Mouse (Mus musculus) G1E (cell line): ENCODE results near the gene Lmln. TPM values are rescaled to one million over a fixed set of nuclear protein-coding genes. Genes with fewer than 3 reads are reported as not detected.

Experiments used
- ATAC-seq: 2 replicates; pipeline ENCODE4 v1.8.0; 2016; ENCODE audit warnings: mild to moderate bottlenecking; ENCODE audit not compliant: insufficient number of reproducible peaks, poor library complexity, low FRiP score, severe bottlenecking; ENCODE audit errors: extremely low read depth
- DNase-seq: peaks from one replicate; pipeline ENCODE4 v3.0.0; 2012; ENCODE audit warnings: low spot score
- H3K27me3 ChIP-seq: 2 replicates; pipeline ENCODE4 v1.6.1; 2012; ENCODE audit warnings: mild to moderate bottlenecking, low read length, inconsistent platforms; ENCODE audit not compliant: insufficient read depth
- H3K36me3 ChIP-seq: replicated peaks from 2 replicates; pipeline ENCODE3; 2012; ENCODE audit warnings: mild to moderate bottlenecking, inconsistent platforms
- H3K4me1 ChIP-seq: 2 replicates; pipeline ENCODE4 v1.6.1; 2012; ENCODE audit warnings: low read depth, low read length, inconsistent platforms, mixed read lengths; ENCODE audit not compliant: insufficient read depth
- H3K4me3 ChIP-seq: 2 replicates; pipeline ENCODE4 v1.5.1; 2012; ENCODE audit warnings: low read depth, mild to moderate bottlenecking, inconsistent platforms, low read length, moderate library complexity, mixed read lengths
- H3K9me3 ChIP-seq: replicated peaks from 2 replicates; pipeline ENCODE4 v1.6.1; 2012; ENCODE audit warnings: inconsistent platforms
- CTCF ChIP-seq: IDR thresholded peaks from 2 replicates; pipeline ENCODE4 v1.5.1; 2012; ENCODE audit warnings: low read depth, low read length, inconsistent platforms, mixed read lengths
- GATA1 ChIP-seq: IDR thresholded peaks from 2 replicates; pipeline ENCODE4 v1.6.1; 2012; ENCODE audit warnings: borderline replicate concordance, low read length, inconsistent platforms, mixed read lengths
- GATA2 ChIP-seq: IDR thresholded peaks from 2 replicates; pipeline ENCODE4 v1.6.1; 2012; ENCODE audit warnings: low read depth, low read length, inconsistent platforms, borderline replicate concordance
- POLR2AphosphoS5 ChIP-seq: IDR thresholded peaks from 2 replicates; pipeline ENCODE4 v1.6.1; 2012; ENCODE audit warnings: low read depth, low read length, inconsistent platforms; ENCODE audit not compliant: insufficient replicate concordance
- TAL1 ChIP-seq: conservative IDR thresholded peaks from 2 replicates; pipeline ENCODE4 v1.6.1; 2012; ENCODE audit warnings: low read depth, low read length, inconsistent platforms, mixed read lengths
- polyA plus RNA-seq: library from polyadenylated mRNA; stranded (reverse); fragments of >175 nt; gene quantifications from 2 replicates; pipeline ENCODE4 v1.2.3, GENCODE M21; 2012
- total RNA-seq, 2 experiments: library from RNA; stranded (forward) in 1 of 2; stranded (reverse) in 1 of 2; fragments of 200-1000 nt in 1 of 2; fragments of >200 nt in 1 of 2; fragmentation: Nextera tagmentation in 1 of 2; gene quantifications; 2 replicates each; pipeline ENCODE4 v1.2.3; 2014 to 2017

Gene Lmln
- total and polyA plus RNA-seq, 3 experiments: 0.57 to 3.2 (median 1.8) TPM

DNA sequence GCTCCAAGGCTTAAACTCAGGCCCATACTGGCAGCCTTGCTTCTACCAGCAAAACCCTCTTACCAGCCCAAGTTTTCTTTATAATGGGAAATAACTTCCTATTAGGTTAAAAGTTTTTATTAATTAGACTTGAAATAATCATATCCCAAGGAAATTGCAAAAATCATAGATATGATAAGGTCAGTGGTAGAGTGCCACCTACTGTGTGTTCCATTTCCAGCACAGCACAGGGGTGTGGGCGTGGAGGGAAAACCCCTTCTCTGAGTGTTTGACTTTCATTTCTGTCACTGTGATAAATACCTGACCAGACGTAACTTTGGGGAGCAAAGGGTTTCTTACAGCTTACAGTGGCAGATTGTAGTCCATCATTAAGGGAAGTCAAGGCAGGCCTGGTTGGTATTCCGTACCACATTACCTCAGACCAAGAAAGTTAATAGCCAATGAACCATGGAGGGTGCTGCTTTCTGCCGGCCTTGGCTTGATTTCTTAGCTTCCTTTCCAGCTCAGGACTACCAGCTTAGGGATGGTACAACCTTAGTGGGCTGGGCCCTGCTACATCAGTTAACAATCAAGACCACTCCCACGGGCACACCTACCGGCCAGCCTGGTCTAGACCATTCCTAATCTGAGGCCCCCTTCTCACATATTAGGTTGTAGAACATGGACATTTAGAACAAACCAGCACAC lies 10.7 kb downstream of the Lmln start:
- Histone ChIP-seq H3K9me3 (no peaks in the 10 kb centered on the region), H3K36me3 (peaks cover 55% of the 10 kb centered on the region), H3K27me3 (no peaks in the 10 kb centered on the region), H3K4me1 (no peaks in the 10 kb centered on the region; the same call in 1 of the 2 replicates), H3K4me3 (no peak overlapping the region)
- no peak for ATAC-seq
- no peak for DNase-seq
- TF ChIP-seq TAL1 (no peak), POLR2AphosphoS5 (no peak), CTCF (no peak), GATA1 (no peak), GATA2 (no peak)

DNA sequence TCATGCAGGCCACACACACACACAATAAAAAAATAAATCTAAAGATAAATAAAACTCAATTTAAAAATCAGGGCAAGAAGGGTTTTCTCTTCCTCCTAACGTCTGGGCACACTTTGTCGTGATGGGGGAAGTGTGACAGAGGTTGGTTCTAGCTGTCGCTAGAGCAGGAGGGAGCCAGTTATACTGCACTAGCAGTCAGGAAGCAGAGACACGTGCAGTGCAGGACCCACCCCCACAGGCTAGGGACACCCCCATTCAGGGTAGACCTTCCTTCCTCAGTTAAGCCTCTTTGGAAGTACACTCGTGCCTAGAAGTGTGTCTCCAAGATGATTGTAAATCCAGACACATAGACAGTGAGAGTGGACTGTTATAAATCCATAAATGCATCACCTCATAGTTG lies 12.6 kb downstream of the Lmln start:
- no peaks in the 10 kb centered on the region for H3K27me3 ChIP-seq
- H3K9me3 ChIP-seq: no peaks in the 10 kb centered on the region
- TF ChIP-seq GATA1: no peak
- TF ChIP-seq POLR2AphosphoS5: no peak
- TF ChIP-seq GATA2: no peak
- TF ChIP-seq TAL1: no peak
- no peak for TF ChIP-seq CTCF
- ATAC-seq: no peak
- H3K4me3 ChIP-seq: no peak overlapping the region
- H3K36me3 ChIP-seq: peaks cover 51% of the 10 kb centered on the region
- DNase-seq: no peak
- no peaks in the 10 kb centered on the region; the same call in 1 of the 2 replicates for H3K4me1 ChIP-seq

- Histone ChIP-seq H3K4me1 (no peaks in the 10 kb centered on the region), H3K36me3 (peaks cover 48% of the 10 kb centered on the region), H3K4me3 (no peak overlapping the region), H3K27me3 (no peaks in the 10 kb centered on the region), H3K9me3 (no peaks in the 10 kb centered on the region)
- TF ChIP-seq GATA1 (no peak), CTCF (no peak)
- DNase-seq: no peak
- no peak for ATAC-seq
Measured at GRCm38 (mm10) chr16:33076078-33076477, 13.8 kb downstream of the Lmln start.

DNA sequence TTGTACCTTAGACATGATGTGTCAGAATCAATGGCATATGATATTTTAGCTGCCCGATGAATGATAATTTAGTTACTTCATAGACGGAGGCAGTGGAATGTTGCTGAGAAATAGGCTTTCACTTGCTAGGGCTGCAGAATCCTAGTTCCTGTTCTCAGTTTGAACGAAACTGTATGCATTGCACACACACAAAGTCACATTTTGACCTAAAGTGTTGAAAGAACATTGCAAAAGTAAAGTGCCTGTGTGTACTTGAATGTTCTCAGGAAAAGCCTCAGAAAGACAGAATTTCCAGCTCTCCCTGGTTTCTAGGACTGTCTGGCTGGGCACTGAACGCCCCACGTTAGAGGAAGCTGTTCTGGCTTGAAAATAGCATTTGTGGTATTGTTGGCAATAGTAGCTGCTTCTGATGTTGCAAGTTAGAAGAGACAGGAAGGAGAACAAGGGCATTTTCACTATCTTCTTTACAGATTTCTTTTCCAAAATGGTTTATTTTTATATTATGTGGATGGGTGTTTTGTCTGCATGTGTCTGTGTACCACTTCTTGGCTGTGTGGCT lies 14.8 kb downstream of the Lmln start:
- no peak for ATAC-seq
- no peaks in the 10 kb centered on the region for H3K4me1 ChIP-seq
- TF ChIP-seq POLR2AphosphoS5 (no peak), GATA2 (no peak), TAL1 (no peak), GATA1 (no peak)
- no peak for DNase-seq
- no peaks in the 10 kb centered on the region for H3K27me3 ChIP-seq
- peaks cover 45% of the 10 kb centered on the region for H3K36me3 ChIP-seq
- no peak overlapping the region for H3K4me3 ChIP-seq
- H3K9me3 ChIP-seq: no peaks in the 10 kb centered on the region

DNA sequence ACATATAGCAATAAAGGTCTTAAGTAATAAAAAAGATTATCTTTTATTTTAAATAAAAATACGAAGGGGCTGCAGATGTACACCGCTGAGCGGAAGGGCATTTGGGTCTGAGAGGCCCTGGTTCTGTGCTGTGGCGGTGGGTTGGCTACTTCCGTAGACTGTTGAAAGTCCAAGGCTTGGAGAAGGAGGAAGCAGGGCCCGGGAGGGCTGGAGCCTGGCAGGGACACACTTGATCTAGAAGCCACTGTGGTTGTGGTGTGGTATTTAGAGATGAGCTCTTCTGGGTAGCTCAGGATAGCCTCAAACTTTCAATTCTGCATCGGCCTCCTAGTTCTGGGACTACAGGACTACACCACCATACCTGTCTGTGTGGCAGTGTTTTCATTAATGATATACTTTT lies 17.7 kb downstream of the Lmln start:
- H3K9me3 ChIP-seq: no peaks in the 10 kb centered on the region
- no peak for TF ChIP-seq CTCF
- TF ChIP-seq TAL1: no peak
- no peak for TF ChIP-seq POLR2AphosphoS5
- TF ChIP-seq GATA2: no peak
- no peak for TF ChIP-seq GATA1
- no peaks in the 10 kb centered on the region for H3K27me3 ChIP-seq
- no peaks in the 10 kb centered on the region for H3K4me1 ChIP-seq
- no peak for DNase-seq
- H3K36me3 ChIP-seq: peaks cover 36% of the 10 kb centered on the region
- H3K4me3 ChIP-seq: no peak overlapping the region
- ATAC-seq: no peak

- no peaks in the 10 kb centered on the region for H3K9me3 ChIP-seq
- ATAC-seq (no peak), DNase-seq (no peak)
- H3K27me3 ChIP-seq: no peaks in the 10 kb centered on the region
- no peaks in the 10 kb centered on the region for H3K4me1 ChIP-seq
- no peak for TF ChIP-seq TAL1
- no peak for TF ChIP-seq CTCF
- no peak for TF ChIP-seq POLR2AphosphoS5
- no peak for TF ChIP-seq GATA1
- no peak for TF ChIP-seq GATA2
- H3K36me3 ChIP-seq: peaks cover 26% of the 10 kb centered on the region
- no peak overlapping the region for H3K4me3 ChIP-seq
Measured at GRCm38 (mm10) chr16:33082951-33083350, 20.6 kb downstream of the Lmln start.
